Mouse (Mus musculus) thymus, adult 18-20 months (tissue): ENCODE data around the gene Hrh2.

Experiments
- DNase-seq, 2 experiments: peaks; one replicate each; pipeline ENCODE4 v3.0.0; 2022; ENCODE audit warnings: mixed read lengths in 2 of 2

Gene Hrh2

GRCm38 (mm10) chr13:54222921-54223769, 31.2 kb downstream of the Hrh2 start:
- DNase-seq: no peak

GRCm38 (mm10) chr13:54227916-54228483, 36.1 kb downstream of the Hrh2 start:
- no peak for DNase-seq

- DNase-seq: no peak
Measured at GRCm38 (mm10) chr13:54230081-54230480, 38.2 kb downstream of the Hrh2 start.

GRCm38 (mm10) chr13:54231868-54232267, 39.9 kb downstream of the Hrh2 start:
- DNase-seq: no peak

GRCm38 (mm10) chr13:54237512-54237911, 45.6 kb downstream of the Hrh2 start:
- no peak for DNase-seq

- DNase-seq: no peak
Measured at GRCm38 (mm10) chr13:54238585-54239323, 46.8 kb downstream of the Hrh2 start.

- no peak for DNase-seq
Measured at GRCm38 (mm10) chr13:54242380-54242779, 50.5 kb downstream of the Hrh2 start.

GRCm38 (mm10) chr13:54245204-54245603, 53.3 kb downstream of the Hrh2 start:
- no peak for DNase-seq

GRCm38 (mm10) chr13:54247545-54247944, 55.6 kb downstream of the Hrh2 start:
- DNase-seq: peak; percentile 7 to 12

GRCm38 (mm10) chr13:54248436-54248995, 56.6 kb downstream of the Hrh2 start:
- no peak for DNase-seq

GRCm38 (mm10) chr13:54249007-54249406, 57.1 kb downstream of the Hrh2 start:
- DNase-seq: no peak

GRCm38 (mm10) chr13:54250346-54250745, 58.4 kb downstream of the Hrh2 start:
- no peak for DNase-seq

- DNase-seq: no peak
Measured at GRCm38 (mm10) chr13:54251541-54252225, 59.8 kb downstream of the Hrh2 start.

- no peak for DNase-seq
Measured at GRCm38 (mm10) chr13:54257580-54258223, 65.8 kb downstream of the Hrh2 start.

GRCm38 (mm10) chr13:54258231-54258743, 66.4 kb downstream of the Hrh2 start:
- no peak for DNase-seq

- no peak for DNase-seq
Measured at GRCm38 (mm10) chr13:54260318-54260717, 68.4 kb downstream of the Hrh2 start.

GRCm38 (mm10) chr13:54262741-54263510, 71.0 kb downstream of the Hrh2 start:
- no peak for DNase-seq

GRCm38 (mm10) chr13:54263641-54264040, 71.7 kb downstream of the Hrh2 start:
- no peak for DNase-seq

- no peak for DNase-seq
Measured at GRCm38 (mm10) chr13:54266472-54266871, 74.5 kb downstream of the Hrh2 start.

- DNase-seq: no peak
Measured at GRCm38 (mm10) chr13:54269087-54269486, 77.2 kb downstream of the Hrh2 start.

- no peak for DNase-seq
Measured at GRCm38 (mm10) chr13:54269628-54270027, 77.7 kb downstream of the Hrh2 start.
